Mouse (Mus musculus): Measurements from ENCODE around the gene Cpne6.

Cpne6 gene

DNA sequence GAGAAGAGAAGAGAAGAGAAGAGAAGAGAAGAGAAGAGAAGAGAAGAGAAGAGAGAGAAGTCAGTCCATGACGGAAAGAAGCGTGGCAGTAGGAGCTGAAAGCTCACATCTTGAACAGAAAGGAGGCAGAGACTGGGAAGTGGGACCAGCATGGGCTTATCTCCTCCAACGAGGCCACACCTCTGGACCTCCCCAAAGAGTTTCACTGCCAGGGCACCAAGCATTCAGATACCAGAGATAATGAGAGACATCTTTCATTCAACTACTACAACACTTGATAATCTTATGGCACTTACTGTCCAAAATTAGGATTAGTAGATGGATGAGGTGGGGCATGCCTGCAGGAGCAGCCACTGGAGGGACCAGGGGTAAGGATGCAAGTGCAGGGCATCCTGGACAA lies 45.5 kb downstream of the Cpne6 start:
- DNase-seq (ENCODE audit: low read depth) = no peak

DNA sequence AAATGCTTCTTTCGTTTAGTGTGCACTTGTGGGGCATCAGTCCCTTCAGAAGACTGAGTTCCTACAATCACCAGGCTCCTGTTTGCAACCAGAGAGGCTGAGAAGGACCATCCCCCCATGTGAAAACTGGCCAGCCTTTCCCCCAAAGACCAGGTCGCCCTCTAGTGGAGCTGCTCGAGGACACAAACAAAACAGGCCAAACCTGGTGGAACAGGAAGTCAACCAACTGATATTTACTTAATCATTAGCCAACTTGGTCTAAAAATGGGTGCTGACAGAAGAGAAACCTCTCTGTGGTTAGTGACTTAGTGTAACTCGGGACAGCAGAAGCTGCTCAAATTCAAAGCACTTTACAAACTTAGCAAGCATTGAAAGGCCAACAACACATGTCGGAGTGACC lies 46.8 kb downstream of the Cpne6 start:
- peak; percentile 80 for DNase-seq (ENCODE audit: low read depth)

DNA sequence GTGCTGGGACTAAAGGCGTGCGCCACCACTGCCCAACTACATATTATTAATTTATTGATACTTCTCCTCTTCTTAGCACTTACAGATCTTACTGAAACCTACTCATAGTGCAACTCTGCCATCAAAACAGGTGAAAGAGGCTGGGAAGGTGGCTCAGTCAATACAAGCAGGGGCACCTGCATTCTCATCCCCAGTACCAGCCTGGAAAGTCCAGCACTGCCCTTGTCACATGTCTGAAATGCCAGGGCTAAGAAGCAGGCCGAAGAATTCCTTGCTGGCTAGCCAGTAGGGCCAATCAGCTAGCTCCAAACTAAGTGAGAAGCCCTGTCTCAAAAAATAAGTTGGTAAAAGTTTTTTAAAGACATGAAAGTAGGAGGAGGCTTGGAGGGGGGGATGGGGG lies 47.3 kb downstream of the Cpne6 start:
- DNase-seq (ENCODE audit: low read depth) = no peak

DNA sequence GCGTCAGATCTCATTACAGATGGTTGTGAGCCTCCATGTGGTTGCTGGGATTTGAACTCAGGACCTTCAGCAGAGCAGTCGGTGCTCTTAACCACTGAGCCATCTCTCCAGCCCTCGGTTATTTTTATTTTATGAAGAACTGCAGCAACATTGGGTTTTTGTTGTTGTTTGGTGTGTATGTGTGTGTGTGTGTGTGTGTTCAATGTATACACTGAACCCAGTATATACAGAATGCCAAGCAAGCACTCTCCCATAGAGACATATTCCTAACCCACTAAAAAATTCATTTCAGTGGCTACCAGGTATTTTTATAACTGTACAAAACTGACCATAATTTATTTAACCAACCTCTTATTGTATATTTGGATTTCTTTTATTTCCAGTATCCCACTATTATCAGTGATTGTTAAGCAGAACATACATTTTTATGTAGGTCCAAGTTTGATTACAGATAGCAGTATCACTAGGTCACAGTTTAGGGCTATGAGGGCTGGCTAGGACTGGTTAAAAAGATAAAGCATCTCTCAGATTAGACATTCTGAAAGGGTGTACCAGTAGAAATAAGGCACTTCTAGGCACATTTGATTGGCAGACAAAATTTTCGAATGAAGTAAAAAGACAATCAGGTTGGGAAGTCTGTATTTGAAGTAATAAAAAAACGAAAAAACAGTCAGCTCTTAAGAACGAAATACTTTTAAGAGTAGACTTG lies 48.6 kb downstream of the Cpne6 start:
- no peak for DNase-seq (ENCODE audit: low read depth)

DNA sequence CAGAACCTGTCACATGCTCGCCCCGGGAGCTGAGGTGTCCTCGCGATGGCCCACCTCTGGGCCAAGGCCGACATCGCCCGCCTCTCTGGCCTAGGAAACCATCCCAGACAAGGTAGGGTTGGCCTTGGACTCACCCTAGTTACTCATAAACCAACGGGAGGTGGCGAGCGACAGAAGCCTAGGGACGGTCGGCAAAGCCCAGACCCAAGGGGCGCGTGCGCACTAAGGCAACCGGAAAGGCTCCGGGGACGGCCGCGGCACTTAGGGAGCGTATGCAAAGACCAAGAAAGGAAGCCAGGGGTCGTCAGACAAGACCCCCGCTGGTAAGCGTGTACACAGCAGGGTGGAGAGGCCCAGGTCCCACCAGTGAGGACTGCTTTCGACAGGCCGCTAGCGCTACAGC lies 49.6 kb downstream of the Cpne6 start, which contains the start of gene Dcaf11:
Gene Dcaf11, plus strand, starts transcription at position 208 of the 403 bp plus-strand sequence.
- DNase-seq (ENCODE audit: low read depth) = peak; percentile 91

DNA sequence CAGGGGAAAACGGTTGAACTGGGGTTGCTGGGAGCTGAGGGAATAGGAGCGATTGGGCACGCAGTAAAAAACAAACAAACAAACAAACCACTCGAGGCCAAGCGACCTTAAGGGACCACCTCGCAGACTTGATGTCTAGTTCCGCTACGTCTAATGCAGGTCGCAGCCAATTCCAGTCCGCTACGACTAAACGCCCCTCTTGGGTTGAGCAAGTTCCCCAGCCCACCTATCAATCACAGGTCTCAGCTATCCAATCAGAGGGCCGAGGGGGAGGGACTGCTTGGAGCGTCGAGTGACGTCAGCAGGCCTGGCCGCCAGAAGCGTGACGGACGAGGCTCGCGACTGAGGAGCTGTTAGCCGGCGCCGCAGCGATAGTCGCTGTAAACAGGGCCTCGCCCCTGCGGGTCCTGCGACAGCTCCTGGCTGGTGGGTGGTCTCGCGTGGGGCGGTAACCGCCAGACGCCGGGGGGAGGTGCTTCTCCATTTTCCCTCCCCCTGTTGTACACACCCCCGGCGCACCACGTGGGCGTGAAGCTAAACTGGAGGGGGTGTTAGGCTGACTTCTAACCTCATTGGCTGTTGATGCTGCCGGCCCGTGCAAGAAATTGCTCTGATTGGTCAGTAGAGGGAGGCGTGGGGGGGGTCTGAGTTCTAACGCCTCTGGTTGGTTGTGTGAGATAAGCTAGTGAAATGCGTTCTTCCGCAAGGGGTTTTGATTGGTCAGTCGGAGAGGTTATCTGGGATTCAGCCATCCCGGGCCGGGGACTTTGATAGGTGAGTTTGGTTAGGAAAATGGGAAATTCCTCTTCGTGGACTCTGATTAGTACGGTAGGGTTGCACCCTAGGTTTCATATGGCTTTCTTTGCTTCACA lies 50.2 kb downstream of the Cpne6 start, which contains the start of gene A730061H03Rik:
Gene A730061H03Rik, minus strand, starts transcription at position 205 of the 872 bp plus-strand sequence.
- DNase-seq (ENCODE audit: low read depth) = peak; percentile 99

DNA sequence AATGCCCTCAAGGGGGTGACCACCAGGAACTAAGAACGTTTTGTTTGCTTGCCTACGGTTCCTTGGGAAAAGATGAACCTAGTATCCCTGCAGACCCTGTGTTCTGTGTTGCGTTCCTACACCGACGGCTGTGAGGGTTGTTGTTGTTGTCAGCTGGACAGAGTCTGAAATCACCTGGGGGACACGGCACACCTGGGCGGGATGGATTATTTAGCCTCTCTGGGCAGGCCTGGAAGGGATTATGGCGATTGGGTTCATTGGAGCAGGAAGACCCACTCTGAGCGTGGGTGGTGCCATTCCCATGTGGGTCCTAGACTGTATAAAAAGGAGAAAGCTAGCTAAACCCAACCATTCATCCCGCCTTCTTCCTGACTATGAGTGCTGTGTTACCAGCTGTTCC lies 51.6 kb downstream of the Cpne6 start:
- DNase-seq (ENCODE audit: low read depth) = no peak

DNA sequence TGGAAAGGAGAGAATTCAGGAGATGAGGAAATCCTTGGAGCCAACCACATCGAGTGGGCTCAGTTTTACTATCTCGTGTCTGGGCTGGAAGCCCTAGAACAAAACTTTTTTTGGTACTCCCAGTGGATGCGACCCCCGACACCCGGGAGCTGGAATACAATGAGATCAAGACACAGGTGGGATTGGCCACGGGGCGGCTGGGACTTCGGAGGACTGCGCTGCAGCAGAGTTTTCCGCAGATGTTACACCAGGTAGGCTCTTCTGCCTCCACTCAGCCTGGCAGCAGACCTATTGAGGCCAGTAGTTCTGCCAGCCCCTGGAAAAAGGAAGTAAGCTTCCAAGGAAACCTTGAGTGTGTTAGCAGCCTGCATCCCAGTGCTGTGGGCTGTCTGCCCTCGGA lies 53.0 kb downstream of the Cpne6 start:
- DNase-seq (ENCODE audit: low read depth) = no peak

DNA sequence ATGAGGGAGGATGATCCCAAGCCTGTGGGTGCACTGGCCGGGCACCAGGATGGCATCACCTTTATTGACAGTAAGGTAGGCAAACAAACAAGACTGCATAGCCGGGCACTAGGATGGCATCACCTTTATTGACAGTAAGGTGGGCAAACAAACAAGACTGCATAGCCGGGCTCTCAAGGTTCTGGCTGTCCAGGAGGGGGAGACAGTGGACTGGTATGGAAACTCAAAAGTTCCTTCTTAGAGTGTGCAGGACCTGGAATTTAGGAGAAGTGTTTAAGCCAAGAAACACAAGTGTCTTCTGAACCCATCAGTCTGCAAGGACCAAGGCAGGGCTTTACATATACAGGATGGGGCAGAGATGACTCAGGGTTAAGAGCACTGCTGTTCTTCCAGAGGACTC lies 55.5 kb downstream of the Cpne6 start:
- no peak for DNase-seq (ENCODE audit: low read depth)
